Mouse (Mus musculus): ENCODE measurements around the gene Spa17. TPM values are rescaled to one million over a fixed set of nuclear protein-coding genes. Genes with fewer than 3 reads are reported as not detected.

Spa17 gene
- polyA plus RNA-seq, 1 experiment from 2014 or later = 9.2 TPM

GRCm38 (mm10) chr9:37554279-37554678 is 59.2 kb downstream of the Spa17 start:
- H3K36me3 ChIP-seq (replicated peaks) = no peaks in the 10 kb centered on the region
- no peaks in the 10 kb centered on the region for H3K9me3 ChIP-seq
- no peak overlapping the region for H3K27ac ChIP-seq (replicated peaks)
- 80% methylated on average over 1 of the region's 1 CpGs for WGBS
- no peak overlapping the region for H3K4me3 ChIP-seq
- H3K27me3 ChIP-seq (replicated peaks; ENCODE audit: low read depth, poor library complexity, severe bottlenecking) = peaks cover 81% of the 10 kb centered on the region
- no peak for DNase-seq (ENCODE audit: low spot score)
- H3K4me1 ChIP-seq = peaks cover 31% of the 10 kb centered on the region

Other genes starting within 250 kb of the Spa17 start
- 0.05 TPM in 2 replicates for gene Hepacam, start 246.4 kb downstream of the Spa17 start, polyA plus RNA-seq (2016; fragmentation: Nextera tagmentation; extraction: Ambion mirVana)
- gene Robo4, start 211.8 kb downstream of the Spa17 start, polyA plus RNA-seq (2016; fragmentation: Nextera tagmentation; extraction: Ambion mirVana) = 6.6 and 6.8 TPM in 2 replicates
- 4.1 and 9.4 TPM in 2 replicates for gene Robo3, start 180.5 kb downstream of the Spa17 start, polyA plus RNA-seq (2016; fragmentation: Nextera tagmentation; extraction: Ambion mirVana)
- 34.4 and 36.7 TPM in 2 replicates for gene Msantd2, start 124.4 kb downstream of the Spa17 start, polyA plus RNA-seq (2016; fragmentation: Nextera tagmentation; extraction: Ambion mirVana)
- 27.0 and 27.5 TPM in 2 replicates for gene Esam, start 85.6 kb downstream of the Spa17 start, polyA plus RNA-seq (2016; fragmentation: Nextera tagmentation; extraction: Ambion mirVana)
- 0.59 and 0.78 TPM in 2 replicates for gene Vsig2, start 74.5 kb downstream of the Spa17 start, polyA plus RNA-seq (2016; fragmentation: Nextera tagmentation; extraction: Ambion mirVana)
- 0.48 and 1.0 TPM in 2 replicates for gene Nrgn, start 60.8 kb downstream of the Spa17 start, polyA plus RNA-seq (2016; fragmentation: Nextera tagmentation; extraction: Ambion mirVana)
- 3.7 and 4.8 TPM in 2 replicates for gene Siae, start 58.0 kb downstream of the Spa17 start, polyA plus RNA-seq (2016; fragmentation: Nextera tagmentation; extraction: Ambion mirVana)
- gene Tbrg1, start 43.6 kb upstream of the Spa17 start, polyA plus RNA-seq (2016; fragmentation: Nextera tagmentation; extraction: Ambion mirVana) = 128 and 129 TPM in 2 replicates
- gene Panx3, start 55.5 kb upstream of the Spa17 start, polyA plus RNA-seq (2016; fragmentation: Nextera tagmentation; extraction: Ambion mirVana) = 0.09 TPM in 1 of 2 replicates, not detected in the other
- gene Olfr160, start 102.5 kb upstream of the Spa17 start, polyA plus RNA-seq (2016; fragmentation: Nextera tagmentation; extraction: Ambion mirVana) = not detected in 2 replicates
- gene Olfr874, start 131.4 kb upstream of the Spa17 start, polyA plus RNA-seq (2016; fragmentation: Nextera tagmentation; extraction: Ambion mirVana) = not detected in 2 replicates
- gene Olfr875, start 158.1 kb upstream of the Spa17 start, polyA plus RNA-seq (2016; fragmentation: Nextera tagmentation; extraction: Ambion mirVana) = not detected in 2 replicates
- gene Olfr876, start 189.3 kb upstream of the Spa17 start, polyA plus RNA-seq (2016; fragmentation: Nextera tagmentation; extraction: Ambion mirVana) = not detected in 2 replicates
- gene Olfr877, start 240.5 kb upstream of the Spa17 start, polyA plus RNA-seq (2016; fragmentation: Nextera tagmentation; extraction: Ambion mirVana) = not detected in 2 replicates

All from embryonic facial prominence, embryonic 10.5 days (tissue).